In the genomic region with DNA sequence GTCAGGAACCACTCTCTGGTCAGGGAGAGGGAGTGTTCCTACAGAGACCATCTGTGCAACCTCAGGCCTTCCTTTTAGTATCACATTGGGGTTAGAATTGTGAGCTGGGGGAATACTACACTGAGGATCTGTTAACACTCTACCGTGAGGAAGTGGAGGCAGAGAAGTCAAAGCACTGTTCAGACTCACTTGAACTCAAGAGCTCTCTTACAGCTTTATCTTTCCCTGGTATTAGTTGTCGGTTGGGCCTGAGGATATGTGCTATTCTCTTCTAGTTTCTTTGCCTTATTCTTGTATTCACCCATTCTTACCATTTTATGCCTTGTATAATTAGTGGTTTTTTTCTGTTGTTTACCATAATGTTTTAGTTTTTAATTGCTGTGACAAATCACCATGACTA, we compare ENCODE assay signal across 20 mouse cellular contexts. TPM values are rescaled to one million over a fixed set of nuclear protein-coding genes. Genes with fewer than 3 reads are reported as not detected.
DNase-seq lines count a peak whose midpoint lies in the region; ATAC-seq and TF ChIP-seq lines count a peak whose summit lies in the region.
"Had no signal": no experiment of that assay in that cellular context is flagged by ENCODE, and none has a peak within 500 bp of the region (broad histone marks: within the 10 kb centered on the region; RNA-seq: fewer than 3 reads in every experiment).

No protein-coding gene starts in this region.

- 0 out of 2 replicates have a peak overlapping the region, but pooled peaks have one; percentile 33 for H3K9ac ChIP-seq in heart, embryonic 13.5 days
- no peak overlapping the region for H3K9ac ChIP-seq in lung, embryonic 15.5 days
- no peak overlapping the region for H3K9ac ChIP-seq in intestine, postnatal 0 days (ENCODE audit: low read depth, low read length)
- H3K9ac ChIP-seq: embryonic facial prominence, embryonic 15.5 days; hindbrain, embryonic 15.5 days had no signal

- ATAC-seq in heart, embryonic 13.5 days (ENCODE audit: extremely low read depth, insufficient number of reproducible peaks, low FRiP score, low TSS enrichment): no peak
- ATAC-seq in lung, embryonic 15.5 days (ENCODE audit: borderline replicate concordance, extremely low read depth, low FRiP score, low TSS enrichment): no peak
- no peak for ATAC-seq in intestine, postnatal 0 days
- ATAC-seq: forebrain, embryonic 14.5 days had no signal

- H3K4me3 ChIP-seq in heart, embryonic 13.5 days: no peak overlapping the region
- H3K4me3 ChIP-seq in lung, embryonic 15.5 days: no peak overlapping the region
- no peak overlapping the region for H3K4me3 ChIP-seq in thymus, adult 2 months (ENCODE audit: control insufficient read depth, insufficient read depth, low read length)
- no peak overlapping the region for H3K4me3 ChIP-seq in intestine, postnatal 0 days (ENCODE audit: low read depth, low read length)
- H3K4me3 ChIP-seq: embryonic facial prominence, embryonic 15.5 days; erythroblast, embryonic 14.5 days; forebrain, embryonic 10.5 days; gastrocnemius, adult 2 months; hindbrain, embryonic 15.5 days had no signal

- no peak for DNase-seq in heart, adult 18-20 months
- DNase-seq in lung, postnatal 4 days: no peak
- no peak for DNase-seq in thymus, adult 2 months
- DNase-seq in thymus, postnatal 10 days (ENCODE audit: low spot score in 2 of 2): no peak
- DNase-seq: adrenal gland, adult 8-10 months; adrenal gland, postnatal 36 days; cerebellum, adult 2 months; cerebellum, postnatal 10 days; embryo, embryonic 11 days; gastrocnemius, adult 2 months; gastrocnemius, postnatal 36 days; heart, postnatal 36 days had no signal

- TF ChIP-seq CTCF in thymus, adult 2 months (IDR thresholded peaks at IDR 0.05; ENCODE audit: borderline replicate concordance, control insufficient read depth, extremely low read depth, insufficient read depth, low read length, poor library complexity): no peak
- no peak for TF ChIP-seq CTCF in intestine, postnatal 0 days (IDR thresholded peaks at IDR 0.05; ENCODE audit: low read depth)

- no peaks in the 10 kb centered on the region for H3K9me3 ChIP-seq in heart, embryonic 13.5 days
- no peaks in the 10 kb centered on the region for H3K9me3 ChIP-seq in lung, embryonic 15.5 days
- no peaks in the 10 kb centered on the region for H3K9me3 ChIP-seq in intestine, postnatal 0 days (ENCODE audit: control insufficient read depth)
- H3K9me3 ChIP-seq: embryonic facial prominence, embryonic 15.5 days; forebrain, embryonic 10.5 days; hindbrain, embryonic 15.5 days had no signal

- 40% methylated on average over 2 of the region's 2 CpGs for WGBS in heart, embryonic 13.5 days
- WGBS in lung, embryonic 15.5 days: 50% methylated on average over 2 of the region's 2 CpGs
- 50% methylated on average over 2 of the region's 2 CpGs for WGBS in thymus, adult 2 months
- WGBS in intestine, postnatal 0 days: 82% methylated on average over 2 of the region's 2 CpGs

- 0 out of 2 replicates have a peak overlapping the region, but pooled peaks have one; percentile 6 for H3K27ac ChIP-seq in heart, embryonic 13.5 days (replicated peaks)
- H3K27ac ChIP-seq in lung, embryonic 15.5 days: peak overlapping the region; percentile 59; the same call in 1 of the 2 replicates
- H3K27ac ChIP-seq in thymus, adult 2 months (ENCODE audit: control insufficient read depth, insufficient read depth, low read length): peak overlapping the region; percentile 61; the same call in 1 of the 2 replicates
- no peak overlapping the region for H3K27ac ChIP-seq in intestine, postnatal 0 days (ENCODE audit: low read depth, low read length)
- H3K27ac ChIP-seq: embryonic facial prominence, embryonic 15.5 days; forebrain, embryonic 10.5 days; gastrocnemius, adult 2 months; hindbrain, embryonic 15.5 days had no signal

- no peaks in the 10 kb centered on the region for H3K27me3 ChIP-seq in heart, embryonic 13.5 days (replicated peaks)
- no peaks in the 10 kb centered on the region for H3K27me3 ChIP-seq in lung, embryonic 15.5 days
- H3K27me3 ChIP-seq in thymus, adult 2 months (ENCODE audit: control insufficient read depth, insufficient read depth, low read length): no peaks in the 10 kb centered on the region
- H3K27me3 ChIP-seq in intestine, postnatal 0 days (replicated peaks; ENCODE audit: control insufficient read depth, insufficient read depth, low read length): no peaks in the 10 kb centered on the region
- H3K27me3 ChIP-seq: embryonic facial prominence, embryonic 15.5 days; hindbrain, embryonic 15.5 days had no signal

- H3K4me1 ChIP-seq in heart, embryonic 13.5 days: peaks cover 59% of the 10 kb centered on the region
- peaks cover 45% of the 10 kb centered on the region for H3K4me1 ChIP-seq in lung, embryonic 15.5 days
- peaks cover 15% of the 10 kb centered on the region for H3K4me1 ChIP-seq in thymus, adult 2 months (replicated peaks; ENCODE audit: control insufficient read depth, insufficient read depth, low read length)
- 0 out of 2 replicates have a peak, but pooled peaks cover 3% of the 10 kb centered on the region for H3K4me1 ChIP-seq in intestine, postnatal 0 days (replicated peaks; ENCODE audit: control insufficient read depth, insufficient read depth, low read length)
- H3K4me1 ChIP-seq: forebrain, embryonic 10.5 days had no signal

- no peak for TF ChIP-seq POLR2A in thymus, adult 2 months (IDR thresholded peaks at IDR 0.05; ENCODE audit: control insufficient read depth, extremely low read depth, insufficient read depth, low read length, poor library complexity)

- H3K36me3 ChIP-seq in heart, embryonic 13.5 days: no peaks in the 10 kb centered on the region
- H3K36me3 ChIP-seq in lung, embryonic 15.5 days: 0 out of 2 replicates have a peak, but pooled peaks cover 3% of the 10 kb centered on the region
- no peaks in the 10 kb centered on the region for H3K36me3 ChIP-seq in thymus, adult 2 months (ENCODE audit: control insufficient read depth, insufficient read depth, low read length)
- H3K36me3 ChIP-seq in intestine, postnatal 0 days (ENCODE audit: control insufficient read depth, insufficient read depth): peaks cover 7% of the 10 kb centered on the region
- H3K36me3 ChIP-seq: embryonic facial prominence, embryonic 15.5 days had no signal

- no peak overlapping the region for H3K4me2 ChIP-seq in heart, embryonic 13.5 days
- no peak overlapping the region for H3K4me2 ChIP-seq in lung, embryonic 15.5 days
- no peak overlapping the region for H3K4me2 ChIP-seq in intestine, postnatal 0 days (replicated peaks; ENCODE audit: low read depth)
- H3K4me2 ChIP-seq: embryonic facial prominence, embryonic 15.5 days; hindbrain, embryonic 15.5 days had no signal

RNA-seq across cellular contexts. Expression of gene Snx4, which starts 7.3 kb away (rescaled TPM):
- polyA plus RNA-seq in heart, embryonic 13.5 days (2015; fragmentation: Nextera tagmentation; extraction: Ambion mirVana): 68.7 and 73.3 TPM in 2 replicates
- total RNA-seq in heart, adult 18-20 months (2021): 10 to 100 TPM; 23.1 to 24.6 TPM
- 114 and 117 TPM in 2 replicates for polyA plus RNA-seq in lung, embryonic 15.5 days (2015; fragmentation: Nextera tagmentation; extraction: Ambion mirVana)
- polyA plus RNA-seq in thymus, adult 2 months (2012; rRNA removed): 16.3 and 17.3 TPM in 2 replicates
- 103 and 105 TPM in 2 replicates for polyA plus RNA-seq in intestine, postnatal 0 days (2015; fragmentation: Nextera tagmentation; extraction: Ambion mirVana)
